Mouse (Mus musculus) MEL (cell line): ENCODE data around the gene Syn3. TPM values are rescaled to one million over a fixed set of nuclear protein-coding genes. Genes with fewer than 3 reads are reported as not detected.

Experiments
- DNase-seq: peaks from one replicate; pipeline ENCODE4 v3.0.0; 2011; ENCODE audit warnings: low read depth, low spot score
- H3K27ac ChIP-seq: 2 replicates; pipeline ENCODE4 v1.5.1; 2012; ENCODE audit warnings: low read depth, mild to moderate bottlenecking, control low read depth, low read length, moderate library complexity; ENCODE audit not compliant: control insufficient read depth
- H3K27me3 ChIP-seq, 2 experiments: fragments of 150-350 bp in 1 of 2; sonication (generic) in 1 of 2; 2 replicates each; pipeline ENCODE4 v1.6.1; 2012; ENCODE audit warnings: low read length in 2 of 2, mild to moderate bottlenecking in 2 of 2, improper control_type of control experiment in 1 of 2, moderate library complexity in 1 of 2; ENCODE audit not compliant: insufficient read depth in 2 of 2, control insufficient read depth in 1 of 2
- H3K36me3 ChIP-seq, 2 experiments: 2 replicates each; pipeline ENCODE4 v1.6.1; 2012 to 2014; ENCODE audit warnings: low read length in 2 of 2, improper control_type of control experiment in 1 of 2, inconsistent platforms in 1 of 2, mild to moderate bottlenecking in 1 of 2; ENCODE audit not compliant: insufficient read depth in 2 of 2, control insufficient read depth in 1 of 2
- H3K4me1 ChIP-seq, 2 experiments: fragments of 150-350 bp in 1 of 2; sonication (generic) in 1 of 2; 2 replicates each; pipeline ENCODE4 v1.6.1; 2012; ENCODE audit warnings: low read length in 2 of 2, improper control_type of control experiment in 1 of 2, mild to moderate bottlenecking in 1 of 2; ENCODE audit not compliant: insufficient read depth in 2 of 2, control insufficient read depth in 1 of 2
- H3K4me3 ChIP-seq, 2 experiments: fragments of 150-350 bp in 1 of 2; sonication (generic) in 1 of 2; 2 replicates each; pipeline ENCODE4 v1.5.1; 2012; ENCODE audit warnings: low read depth in 2 of 2, low read length in 2 of 2, mild to moderate bottlenecking in 2 of 2, moderate library complexity in 2 of 2, control low read depth in 1 of 2, improper control_type of control experiment in 1 of 2; ENCODE audit not compliant: control insufficient read depth in 1 of 2, insufficient read depth in 1 of 2
- H3K79me2 ChIP-seq: 2 replicates; pipeline ENCODE4 v1.6.1; 2012; ENCODE audit warnings: mild to moderate bottlenecking, low read length, moderate library complexity; ENCODE audit not compliant: control insufficient read depth, poor library complexity, insufficient read depth
- H3K9ac ChIP-seq: 2 replicates; pipeline ENCODE4 v1.6.1; 2012; ENCODE audit warnings: low read depth, mild to moderate bottlenecking, control low read depth, low read length, moderate library complexity; ENCODE audit not compliant: control insufficient read depth, poor library complexity, severe bottlenecking
- H3K9me3 ChIP-seq: fragments of 150-350 bp; sonication (generic); replicated peaks from 2 replicates; pipeline ENCODE4 v1.6.1; 2012; ENCODE audit warnings: mild to moderate bottlenecking, low read length, improper control_type of control experiment, moderate library complexity; ENCODE audit not compliant: insufficient read depth
- CTCF ChIP-seq, 3 experiments: IDR thresholded peaks in 2 of 3; conservative IDR thresholded peaks in 1 of 3; 2 replicates each; pipeline ENCODE4 v1.5.1; 2011 to 2012; ENCODE audit warnings: low read length in 3 of 3, low read depth in 2 of 3, mild to moderate bottlenecking in 2 of 3, improper control_type of control experiment in 1 of 3, inconsistent platforms in 1 of 3, mixed read lengths in 1 of 3, moderate library complexity in 1 of 3; ENCODE audit not compliant: control insufficient read depth in 1 of 3, insufficient read depth in 1 of 3, poor library complexity in 1 of 3, severe bottlenecking in 1 of 3
- EP300 ChIP-seq, 2 experiments: IDR thresholded peaks; 2 replicates each; pipeline ENCODE4 v1.6.1; 2011; ENCODE audit warnings: improper control_type of control experiment in 2 of 2, low read length in 2 of 2, low read depth in 1 of 2, mild to moderate bottlenecking in 1 of 2
- ETS1 ChIP-seq: IDR thresholded peaks from 2 replicates; pipeline ENCODE4 v1.6.1; 2012; ENCODE audit warnings: low read depth, mild to moderate bottlenecking, inconsistent platforms, low read length, improper control_type of control experiment, moderate library complexity
- GABPA ChIP-seq: IDR thresholded peaks from 2 replicates; pipeline ENCODE4 v1.6.1; 2012; ENCODE audit warnings: low read depth, mild to moderate bottlenecking, inconsistent platforms, low read length, improper control_type of control experiment, moderate library complexity
- JUND ChIP-seq: IDR thresholded peaks from 2 replicates; pipeline ENCODE4 v1.6.1; 2011; ENCODE audit warnings: low read depth, mild to moderate bottlenecking, improper control_type of control experiment, low read length
- KAT2A ChIP-seq: conservative IDR thresholded peaks from 2 replicates; pipeline ENCODE4 v1.6.1; 2012; ENCODE audit warnings: low read depth, low read length, improper control_type of control experiment, inconsistent platforms
- MAX ChIP-seq: IDR thresholded peaks from 2 replicates; pipeline ENCODE4 v1.6.1; 2011; ENCODE audit warnings: low read length, improper control_type of control experiment
- MYB ChIP-seq: IDR thresholded peaks from 2 replicates; pipeline ENCODE4 v1.6.1; 2011; ENCODE audit warnings: mild to moderate bottlenecking, low read depth, low read length, improper control_type of control experiment
- MYC ChIP-seq: IDR thresholded peaks from 2 replicates; pipeline ENCODE4 v1.6.1; 2011; ENCODE audit warnings: low read depth, mild to moderate bottlenecking, low read length, improper control_type of control experiment, moderate library complexity
- NELFE ChIP-seq: IDR thresholded peaks from 2 replicates; pipeline ENCODE4 v1.6.1; 2011; ENCODE audit warnings: low read depth, low read length, improper control_type of control experiment
- POLR2A ChIP-seq, 2 experiments: IDR thresholded peaks; 2 replicates each; pipeline ENCODE4 v1.6.1; 2011 to 2012; ENCODE audit warnings: low read length in 2 of 2, mild to moderate bottlenecking in 2 of 2, control low read depth in 1 of 2, improper control_type of control experiment in 1 of 2, low read depth in 1 of 2, moderate library complexity in 1 of 2; ENCODE audit not compliant: control insufficient read depth in 1 of 2, insufficient read depth in 1 of 2, poor library complexity in 1 of 2
- RCOR1 ChIP-seq: IDR thresholded peaks from 2 replicates; pipeline ENCODE4 v1.6.1; 2012; ENCODE audit warnings: low read depth, mild to moderate bottlenecking, inconsistent platforms, low read length, improper control_type of control experiment
- SIN3A ChIP-seq: IDR thresholded peaks from 2 replicates; pipeline ENCODE4 v1.6.1; 2012; ENCODE audit warnings: low read length, improper control_type of control experiment, inconsistent platforms
- SMC3 ChIP-seq: IDR thresholded peaks from 2 replicates; pipeline ENCODE4 v1.6.1; 2011; ENCODE audit warnings: low read depth, low read length, improper control_type of control experiment
- TAL1 ChIP-seq: IDR thresholded peaks from 2 replicates; pipeline ENCODE4 v1.6.1; 2012; ENCODE audit warnings: mild to moderate bottlenecking, inconsistent platforms, low read length, moderate library complexity, mixed read lengths
- TBP ChIP-seq: IDR thresholded peaks from 2 replicates; pipeline ENCODE4 v1.8.0; 2011; ENCODE audit warnings: low read depth, low read length, improper control_type of control experiment
- TCF12 ChIP-seq: IDR thresholded peaks from 2 replicates; pipeline ENCODE4 v1.6.1; 2014; ENCODE audit warnings: low read depth, mild to moderate bottlenecking, inconsistent platforms, low read length, improper control_type of control experiment, moderate library complexity
- USF2 ChIP-seq, 2 experiments: IDR thresholded peaks; 2 replicates each; pipeline ENCODE4 v1.6.1; 2011 to 2012; ENCODE audit warnings: improper control_type of control experiment in 2 of 2, low read length in 2 of 2, borderline replicate concordance in 1 of 2, inconsistent platforms in 1 of 2, low read depth in 1 of 2, mild to moderate bottlenecking in 1 of 2; ENCODE audit not compliant: insufficient read depth in 1 of 2
- ZC3H11A ChIP-seq: IDR thresholded peaks from 2 replicates; pipeline ENCODE4 v1.6.1; 2012; ENCODE audit warnings: low read depth, mild to moderate bottlenecking, inconsistent platforms, low read length, improper control_type of control experiment
- ZKSCAN1 ChIP-seq: IDR thresholded peaks from 2 replicates; pipeline ENCODE4 v1.6.1; 2012; ENCODE audit warnings: low read depth, mild to moderate bottlenecking, inconsistent platforms, low read length, improper control_type of control experiment, moderate library complexity
- polyA plus RNA-seq, 2 experiments: library from polyadenylated mRNA; stranded (reverse) in 1 of 2; unstranded in 1 of 2; fragments of >175 nt in 1 of 2; fragments of >200 nt in 1 of 2; gene quantifications; 2 replicates each; pipeline versions ENCODE4 v1.2.1 to v1.2.4; 2012; ENCODE audit warnings: low replicate concordance in 2 of 2, low read depth in 1 of 2; ENCODE audit not compliant: insufficient read length in 2 of 2, insufficient read depth in 1 of 2, missing spikeins in 1 of 2
- total RNA-seq: library from RNA; depleted of rRNA; stranded (reverse); fragments of 300-350 nt; gene quantifications from 2 replicates; pipeline ENCODE4 v1.2.3, GENCODE M21; 2012

Gene Syn3
- total and polyA plus RNA-seq, 3 experiments, result 0.06 TPM; not detected in 2

DNA sequence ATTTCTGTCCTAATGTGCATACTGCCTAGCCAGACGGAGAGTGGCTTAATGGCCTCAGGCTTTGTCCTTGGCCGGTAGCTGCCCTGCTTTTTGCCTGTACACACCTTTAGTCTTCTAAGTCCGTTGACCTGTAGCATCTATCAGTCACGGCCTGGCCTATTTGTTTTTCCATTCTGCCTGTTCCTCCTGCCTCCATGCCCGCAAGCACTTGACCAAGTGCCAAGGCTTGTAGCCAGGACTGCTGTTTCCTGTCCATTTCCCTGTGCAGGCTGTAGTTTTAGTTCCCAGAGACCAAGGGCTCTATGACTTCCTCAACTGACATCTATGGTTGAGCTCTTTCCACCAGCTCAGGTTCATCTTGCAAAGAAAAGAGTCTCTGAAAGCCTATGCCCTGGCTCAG, 79.8 kb downstream of the Syn3 start:
- Histone ChIP-seq H3K9me3 (no peaks in the 10 kb centered on the region), H3K36me3 (no peaks in the 10 kb centered on the region), H3K9ac (no peak overlapping the region), H3K4me1 (no peaks in the 10 kb centered on the region), H3K79me2 (no peaks in the 10 kb centered on the region), H3K27ac (no peak overlapping the region), H3K27me3 (no peaks in the 10 kb centered on the region), H3K4me3 (no peak overlapping the region)
- TF ChIP-seq POLR2A (IDR thresholded peaks at IDR 0.05; ENCODE audit: control insufficient read depth in 1 of 2, insufficient read depth in 1 of 2, low read depth in 1 of 2, low read length in 2 of 2, poor library complexity in 1 of 2), result no peak
- TF ChIP-seq USF2 (IDR thresholded peaks at IDR 0.05; ENCODE audit: borderline replicate concordance in 1 of 2, insufficient read depth in 1 of 2, low read depth in 1 of 2, low read length in 2 of 2), result no peak
- TF ChIP-seq ZKSCAN1, result no peak
- no peak for DNase-seq

- H3K27me3 ChIP-seq, result no peaks in the 10 kb centered on the region
- H3K27ac ChIP-seq, result no peak overlapping the region
- no peak overlapping the region for H3K4me3 ChIP-seq
- H3K9me3 ChIP-seq, result no peaks in the 10 kb centered on the region
- H3K79me2 ChIP-seq, result no peaks in the 10 kb centered on the region
- TF ChIP-seq CTCF (IDR thresholded peaks at IDR 0.05 in 2 of 3, conservative IDR thresholded peaks at IDR 0.05 in 1 of 3; ENCODE audit: control insufficient read depth in 1 of 3, insufficient read depth in 1 of 3, low read depth in 2 of 3, low read length in 3 of 3, poor library complexity in 1 of 3, severe bottlenecking in 1 of 3) (peak in 1 of 3 experiments; percentile 29; a peak in 2 of 6 replicates), KAT2A (no peak)
- TF ChIP-seq, all 39 proteins: peak for 1
- H3K36me3 ChIP-seq, result no peaks in the 10 kb centered on the region
- DNase-seq, result no peak
- no peaks in the 10 kb centered on the region for H3K4me1 ChIP-seq
- H3K9ac ChIP-seq, result no peak overlapping the region
Observed at GRCm38 (mm10) chr10:86418345-86418744, 80.4 kb downstream of the Syn3 start.

GRCm38 (mm10) chr10:86416806-86417205, 81.9 kb downstream of the Syn3 start:
- H3K4me1 ChIP-seq, result no peaks in the 10 kb centered on the region
- H3K27ac ChIP-seq, result no peak overlapping the region
- DNase-seq, result no peak
- no peaks in the 10 kb centered on the region for H3K36me3 ChIP-seq
- H3K9me3 ChIP-seq, result no peaks in the 10 kb centered on the region
- H3K9ac ChIP-seq, result no peak overlapping the region
- no peak overlapping the region for H3K4me3 ChIP-seq
- TF ChIP-seq ZC3H11A (no peak), SIN3A (no peak), NELFE (no peak), ETS1 (no peak), SMC3 (no peak), MAX (no peak), EP300 (IDR thresholded peaks at IDR 0.05; ENCODE audit: low read depth in 1 of 2, low read length in 2 of 2) (no peak), TCF12 (no peak), MYC (no peak), KAT2A (no peak), TBP (no peak), TAL1 (no peak), POLR2A (IDR thresholded peaks at IDR 0.05; ENCODE audit: control insufficient read depth in 1 of 2, insufficient read depth in 1 of 2, low read depth in 1 of 2, low read length in 2 of 2, poor library complexity in 1 of 2) (no peak), ZKSCAN1 (no peak), CTCF (IDR thresholded peaks at IDR 0.05 in 2 of 3, conservative IDR thresholded peaks at IDR 0.05 in 1 of 3; ENCODE audit: control insufficient read depth in 1 of 3, insufficient read depth in 1 of 3, low read depth in 2 of 3, low read length in 3 of 3, poor library complexity in 1 of 3, severe bottlenecking in 1 of 3) (no peak), MYB (no peak), JUND (no peak), RCOR1 (no peak), GABPA (no peak)
- H3K27me3 ChIP-seq, result no peaks in the 10 kb centered on the region
- no peaks in the 10 kb centered on the region for H3K79me2 ChIP-seq
